Mouse (Mus musculus): ENCODE measurements around the gene Ech1.

GRCm38 (mm10) chr7:28876099-28876498, 51.1 kb downstream of the Ech1 start:
- no peak for TF ChIP-seq POLR2A (IDR thresholded peaks at IDR 0.05; ENCODE audit: low read depth, low read length)
- no peak for TF ChIP-seq CTCF (conservative IDR thresholded peaks at IDR 0.05; ENCODE audit: insufficient read depth, insufficient read length, low read depth, low read length)

Measured in kidney, adult 2 months (tissue).